Mouse (Mus musculus) lung, embryonic 15.5 days (tissue): ENCODE data around the gene Ptov1. TPM values are rescaled to one million over a fixed set of nuclear protein-coding genes. Genes with fewer than 3 reads are reported as not detected.
A peak's percentile ranks its signal among the peaks of the same experiment; 100 is the strongest.

Experiments
- ATAC-seq: fragments of 200-750 bp; cut with Nextera tagmentation; 2 replicates; pipeline ENCODE4 v1.8.0; 2017; ENCODE audit warnings: moderate number of reproducible peaks, borderline replicate concordance; ENCODE audit not compliant: low FRiP score, low TSS enrichment; ENCODE audit errors: extremely low read depth
- H3K27ac ChIP-seq: fragments of 300-500 bp; sonication (generic); 2 replicates; pipeline ENCODE4 v1.5.1; 2015; ENCODE audit warnings: moderate library complexity, mild to moderate bottlenecking, inconsistent platforms
- H3K27me3 ChIP-seq: fragments of 300-500 bp; sonication (generic); 2 replicates; pipeline ENCODE4 v1.6.1; 2015; ENCODE audit warnings: inconsistent platforms
- H3K36me3 ChIP-seq: fragments of 300-500 bp; sonication (generic); 2 replicates; pipeline ENCODE4 v1.6.1; 2015; ENCODE audit warnings: inconsistent platforms
- H3K4me1 ChIP-seq: fragments of 300-500 bp; sonication (generic); 2 replicates; pipeline ENCODE4 v1.6.1; 2015; ENCODE audit warnings: inconsistent platforms
- H3K4me2 ChIP-seq: fragments of 300-500 bp; sonication (generic); 2 replicates; pipeline ENCODE4 v1.6.1; 2015; ENCODE audit warnings: inconsistent platforms, mild to moderate bottlenecking, moderate library complexity
- H3K4me3 ChIP-seq: fragments of 300-500 bp; sonication (generic); 2 replicates; pipeline ENCODE4 v1.5.1; 2015; ENCODE audit warnings: mild to moderate bottlenecking, inconsistent platforms
- H3K9ac ChIP-seq: fragments of 300-500 bp; sonication (generic); 2 replicates; pipeline ENCODE4 v1.6.1; 2015; ENCODE audit warnings: inconsistent platforms
- H3K9me3 ChIP-seq: fragments of 300-500 bp; sonication (generic); 2 replicates; pipeline ENCODE4 v1.6.1; 2016; ENCODE audit warnings: inconsistent platforms
- WGBS: fragments of 180-500 bp; shearing (Covaris S2); methylation state at CpG from one replicate; pipeline ENCODE4 v1.1.7; 2015; 5-methylcytosine and 5-hydroxymethylcytosine counted together
- polyA plus RNA-seq: library from polyadenylated mRNA; unstranded; fragments of >200 nt; fragmentation: Nextera tagmentation; extraction: Ambion mirVana; gene quantifications from 2 replicates; pipeline ENCODE4 v1.2.1, GENCODE M21; 2015

Gene Ptov1
- 371 and 398 TPM in 2 replicates for polyA plus RNA-seq

- Histone ChIP-seq H3K9me3 (no peaks in the 10 kb centered on the region), H3K9ac (peak within 1 kb of the TSS; percentile 100), H3K27ac (peak within 1 kb of the TSS; percentile 100), H3K4me1 (peaks cover 44% of the 10 kb centered on the region), H3K36me3 (peaks cover 7% of the 10 kb centered on the region; the same call in 1 of the 2 replicates), H3K4me2 (peak within 1 kb of the TSS; percentile 71), H3K4me3 (peak within 1 kb of the TSS; percentile 99), H3K27me3 (no peaks in the 10 kb centered on the region)
- WGBS = 2% methylated on average over 29 of the region's 29 CpGs
- ATAC-seq = peak; percentile 93
These were observed at the start of gene Ptov1 for GRCm38 (mm10) chr7:44869697-44870528. Ptov1 (minus strand) TSS chr7:44869788.

GRCm38 (mm10) chr7:44919127-44919526 is 49.5 kb upstream of the Ptov1 start:
- no peaks in the 10 kb centered on the region for H3K27me3 ChIP-seq
- H3K27ac ChIP-seq = no peak overlapping the region
- no peak overlapping the region for H3K4me3 ChIP-seq
- 89% methylated on average over 5 of the region's 5 CpGs for WGBS
- no peak overlapping the region for H3K9ac ChIP-seq
- H3K4me1 ChIP-seq = peaks cover 10% of the 10 kb centered on the region
- no peak overlapping the region for H3K4me2 ChIP-seq
- no peak for ATAC-seq
- no peaks in the 10 kb centered on the region for H3K9me3 ChIP-seq
- peaks cover 41% of the 10 kb centered on the region for H3K36me3 ChIP-seq

- H3K9me3 ChIP-seq = no peaks in the 10 kb centered on the region
- H3K27me3 ChIP-seq = no peaks in the 10 kb centered on the region
- H3K9ac ChIP-seq = no peak overlapping the region
- H3K4me2 ChIP-seq = no peak overlapping the region
- H3K4me1 ChIP-seq = peaks cover 10% of the 10 kb centered on the region
- no peak for ATAC-seq
- peaks cover 43% of the 10 kb centered on the region for H3K36me3 ChIP-seq
- WGBS = 67% methylated on average over 3 of the region's 3 CpGs
- no peak overlapping the region for H3K4me3 ChIP-seq
- 0 out of 2 replicates have a peak overlapping the region, but pooled peaks have one; percentile 15 for H3K27ac ChIP-seq
These were observed 48.6 kb upstream of the Ptov1 start for GRCm38 (mm10) chr7:44918219-44918618.

- peak; percentile 39; the same call in 1 of the 2 replicates for ATAC-seq
- Histone ChIP-seq H3K4me3 (no peak overlapping the region), H3K9ac (no peak overlapping the region), H3K4me2 (no peak overlapping the region), H3K4me1 (peaks cover 10% of the 10 kb centered on the region), H3K36me3 (peaks cover 42% of the 10 kb centered on the region), H3K9me3 (no peaks in the 10 kb centered on the region), H3K27me3 (no peaks in the 10 kb centered on the region), H3K27ac (no peak overlapping the region)
- WGBS = 84% methylated on average over 4 of the region's 4 CpGs
These were observed 47.3 kb upstream of the Ptov1 start for GRCm38 (mm10) chr7:44916881-44917280.

- Histone ChIP-seq H3K4me1 (peaks cover 10% of the 10 kb centered on the region), H3K27me3 (no peaks in the 10 kb centered on the region), H3K9me3 (no peaks in the 10 kb centered on the region), H3K36me3 (peaks cover 43% of the 10 kb centered on the region), H3K4me2 (no peak overlapping the region), H3K27ac (no peak overlapping the region), H3K4me3 (no peak overlapping the region), H3K9ac (no peak overlapping the region)
- WGBS = 78% methylated on average over 6 of the region's 6 CpGs
- no peak for ATAC-seq
These were observed 46.6 kb upstream of the Ptov1 start for GRCm38 (mm10) chr7:44916191-44916590.

- Histone ChIP-seq H3K36me3 (peaks cover 49% of the 10 kb centered on the region), H3K4me2 (no peak overlapping the region), H3K9me3 (no peaks in the 10 kb centered on the region), H3K27me3 (no peaks in the 10 kb centered on the region), H3K27ac (no peak overlapping the region), H3K4me3 (no peak overlapping the region), H3K9ac (no peak overlapping the region), H3K4me1 (peaks cover 10% of the 10 kb centered on the region)
- WGBS = 90% methylated on average over 9 of the region's 9 CpGs
- ATAC-seq = no peak
These were observed 45.7 kb upstream of the Ptov1 start for GRCm38 (mm10) chr7:44915314-44915713.

GRCm38 (mm10) chr7:44914396-44914795 is 44.8 kb upstream of the Ptov1 start:
- WGBS = 89% methylated on average over 2 of the region's 2 CpGs
- Histone ChIP-seq H3K9me3 (no peaks in the 10 kb centered on the region), H3K9ac (no peak overlapping the region), H3K27me3 (no peaks in the 10 kb centered on the region), H3K4me2 (no peak overlapping the region), H3K36me3 (peaks cover 57% of the 10 kb centered on the region), H3K4me1 (peaks cover 10% of the 10 kb centered on the region), H3K4me3 (no peak overlapping the region), H3K27ac (no peak overlapping the region)
- ATAC-seq = no peak

- WGBS = 84% methylated on average over 15 of the region's 15 CpGs
- H3K4me3 ChIP-seq = no peak overlapping the region
- no peak overlapping the region for H3K27ac ChIP-seq
- no peaks in the 10 kb centered on the region for H3K9me3 ChIP-seq
- ATAC-seq = no peak
- H3K27me3 ChIP-seq = no peaks in the 10 kb centered on the region
- H3K4me1 ChIP-seq = no peaks in the 10 kb centered on the region
- H3K9ac ChIP-seq = no peak overlapping the region
- H3K4me2 ChIP-seq = no peak overlapping the region
- peaks cover 88% of the 10 kb centered on the region for H3K36me3 ChIP-seq
These were observed 39.3 kb upstream of the Ptov1 start for GRCm38 (mm10) chr7:44908706-44909476.

GRCm38 (mm10) chr7:44905430-44905829 is 35.8 kb upstream of the Ptov1 start:
- H3K4me2 ChIP-seq = no peak overlapping the region
- peaks cover 19% of the 10 kb centered on the region for H3K4me1 ChIP-seq
- no peak overlapping the region for H3K27ac ChIP-seq
- H3K9ac ChIP-seq = no peak overlapping the region
- no peak for ATAC-seq
- 90% methylated on average over 20 of the region's 20 CpGs for WGBS
- H3K4me3 ChIP-seq = no peak overlapping the region
- H3K27me3 ChIP-seq = no peaks in the 10 kb centered on the region
- H3K36me3 ChIP-seq = peaks cover 74% of the 10 kb centered on the region
- H3K9me3 ChIP-seq = no peaks in the 10 kb centered on the region

- H3K36me3 ChIP-seq = peaks cover 53% of the 10 kb centered on the region
- peaks cover 37% of the 10 kb centered on the region for H3K4me1 ChIP-seq
- peak overlapping the region; percentile 83 for H3K27ac ChIP-seq
- no peaks in the 10 kb centered on the region for H3K9me3 ChIP-seq
- ATAC-seq = peak; percentile 33
- 9% methylated on average over 21 of the region's 21 CpGs for WGBS
- H3K4me3 ChIP-seq = peak overlapping the region; percentile 33
- peak overlapping the region; percentile 17; the same call in 1 of the 2 replicates for H3K9ac ChIP-seq
- H3K4me2 ChIP-seq = peak overlapping the region; percentile 58
- no peaks in the 10 kb centered on the region for H3K27me3 ChIP-seq
These were observed 31.7 kb upstream of the Ptov1 start for GRCm38 (mm10) chr7:44901230-44901722.

- Histone ChIP-seq H3K4me3 (no peak overlapping the region; the same call in 1 of the 2 replicates), H3K4me1 (peaks cover 37% of the 10 kb centered on the region), H3K27ac (0 out of 2 replicates have a peak overlapping the region, but pooled peaks have one; percentile 83), H3K4me2 (no peak overlapping the region), H3K36me3 (peaks cover 47% of the 10 kb centered on the region), H3K9ac (no peak overlapping the region), H3K27me3 (no peaks in the 10 kb centered on the region), H3K9me3 (no peaks in the 10 kb centered on the region)
- ATAC-seq = no peak
- 86% methylated on average over 11 of the region's 11 CpGs for WGBS
These were observed 31.0 kb upstream of the Ptov1 start for GRCm38 (mm10) chr7:44900632-44901031.
